Mouse (Mus musculus): ENCODE measurements around the gene Ubac1.

DNA sequence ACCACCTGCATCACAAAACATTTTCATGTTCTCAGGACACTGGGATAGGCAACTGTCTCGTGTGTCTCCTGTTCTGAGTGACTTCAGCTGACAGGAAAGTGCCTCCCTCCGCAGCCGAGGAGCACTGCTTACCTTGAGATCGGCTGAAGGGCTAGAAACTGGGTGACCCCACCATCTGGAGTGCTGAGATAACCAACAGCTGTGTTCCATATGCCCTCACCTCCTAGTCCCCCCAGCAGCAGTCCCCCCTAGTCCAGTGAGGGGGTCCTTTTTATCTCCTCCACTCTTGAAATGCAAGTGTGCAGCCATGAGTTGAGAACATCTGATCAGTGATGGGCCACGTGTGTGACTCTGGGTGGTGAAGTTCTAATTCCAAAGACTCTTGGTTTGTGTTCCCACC is 27.3 kb upstream of the Ubac1 start:
- TF ChIP-seq GATA1 (IDR thresholded peaks at IDR 0.05; ENCODE audit: borderline replicate concordance, low read length), result no peak
- no peak for TF ChIP-seq FLI1 (IDR thresholded peaks at IDR 0.05; ENCODE audit: low read length)
